Mouse (Mus musculus) ES-Bruce4 (cell line): Measurements from ENCODE around the gene Pgls.

Source experiments
- CTCF ChIP-seq: IDR thresholded peaks from one replicate; pipeline ENCODE4 v1.8.1; 2011; ENCODE audit warnings: low read depth, low read length
- EP300 ChIP-seq: IDR thresholded peaks from 2 replicates; pipeline ENCODE4 v1.6.1; 2011; ENCODE audit warnings: low read depth, low read length; ENCODE audit not compliant: insufficient read depth
- POLR2A ChIP-seq: IDR thresholded peaks from one replicate; pipeline ENCODE4 v1.8.1; 2011; ENCODE audit warnings: low read length; ENCODE audit not compliant: insufficient read depth

GRCm38 (mm10) chr8:71567587-71567986 is 24.4 kb upstream of the Pgls start:
- TF ChIP-seq CTCF, result no peak
- no peak for TF ChIP-seq POLR2A
- no peak for TF ChIP-seq EP300
